10 mouse cellular contexts compared by ENCODE assay signal in genomic region chr5:111578088-111578487, GRCm38 (mm10).
DNase-seq lines count a peak whose midpoint lies in the region; ATAC-seq lines count a peak whose summit lies in the region.
"Had no signal": no experiment of that assay in that cellular context is flagged by ENCODE, and none has a peak within 500 bp of the region (broad histone marks: within the 10 kb centered on the region; RNA-seq: fewer than 3 reads in every experiment).

No protein-coding gene starts in this region.

- DNase-seq in heart, embryonic 10.5 days (ENCODE audit: low spot score), result no peak
- DNase-seq in heart, adult 8-10 months (ENCODE audit: low spot score), result no peak
- peak; percentile 50 for DNase-seq in midbrain, embryonic 10.5 days (ENCODE audit: low spot score)
- peak; percentile 41 for DNase-seq in neural tube, embryonic 11.5 days (ENCODE audit: low spot score)
- DNase-seq in left cerebral cortex, adult 18-20 months (ENCODE audit: low spot score in 2 of 2), result no peak
- DNase-seq: cerebellum, adult 9-11 months had no signal

- H3K4me3 ChIP-seq in heart, embryonic 10.5 days, result no peak overlapping the region
- no peak overlapping the region for H3K4me3 ChIP-seq in midbrain, embryonic 10.5 days
- H3K4me3 ChIP-seq in midbrain, embryonic 15.5 days, result no peak overlapping the region
- H3K4me3 ChIP-seq in forebrain, embryonic 15.5 days, result no peak overlapping the region
- H3K4me3 ChIP-seq in neural tube, embryonic 11.5 days (ENCODE audit: low read depth, low read length), result no peak overlapping the region
- H3K4me3 ChIP-seq: layer of hippocampus, adult 2 months had no signal

- no peaks in the 10 kb centered on the region for H3K9me3 ChIP-seq in heart, embryonic 10.5 days
- no peaks in the 10 kb centered on the region for H3K9me3 ChIP-seq in midbrain, embryonic 10.5 days (replicated peaks)
- H3K9me3 ChIP-seq in midbrain, embryonic 15.5 days, result no peaks in the 10 kb centered on the region
- H3K9me3 ChIP-seq in forebrain, embryonic 15.5 days, result no peaks in the 10 kb centered on the region
- no peaks in the 10 kb centered on the region for H3K9me3 ChIP-seq in neural tube, embryonic 11.5 days (ENCODE audit: control insufficient read depth, low read length)

- peaks cover 74% of the 10 kb centered on the region for H3K4me1 ChIP-seq in heart, embryonic 10.5 days
- peaks cover 98% of the 10 kb centered on the region for H3K4me1 ChIP-seq in midbrain, embryonic 10.5 days
- H3K4me1 ChIP-seq in midbrain, embryonic 15.5 days, result peaks cover 65% of the 10 kb centered on the region
- peaks cover 77% of the 10 kb centered on the region for H3K4me1 ChIP-seq in forebrain, embryonic 15.5 days
- peaks cover 55% of the 10 kb centered on the region for H3K4me1 ChIP-seq in neural tube, embryonic 11.5 days (ENCODE audit: control insufficient read depth, insufficient read depth, low read length)

- no peaks in the 10 kb centered on the region for H3K36me3 ChIP-seq in heart, embryonic 10.5 days
- no peaks in the 10 kb centered on the region for H3K36me3 ChIP-seq in midbrain, embryonic 10.5 days
- H3K36me3 ChIP-seq in midbrain, embryonic 15.5 days (replicated peaks), result no peaks in the 10 kb centered on the region
- no peaks in the 10 kb centered on the region for H3K36me3 ChIP-seq in forebrain, embryonic 15.5 days
- no peaks in the 10 kb centered on the region for H3K36me3 ChIP-seq in neural tube, embryonic 11.5 days (ENCODE audit: control insufficient read depth, insufficient read depth, low read length)

- no peak overlapping the region for H3K9ac ChIP-seq in midbrain, embryonic 15.5 days
- no peak overlapping the region for H3K9ac ChIP-seq in forebrain, embryonic 15.5 days (replicated peaks)
- no peak overlapping the region for H3K9ac ChIP-seq in neural tube, embryonic 11.5 days (ENCODE audit: low read length)

- no peak for ATAC-seq in midbrain, embryonic 15.5 days (replicated peaks)
- ATAC-seq in forebrain, embryonic 15.5 days (replicated peaks), result no peak
- no peak for ATAC-seq in neural tube, embryonic 11.5 days (ENCODE audit: insufficient read depth, low FRiP score, low TSS enrichment)
- no peak for ATAC-seq in megakaryocyte-erythroid progenitor cell, adult 5-6 weeks (replicated peaks; ENCODE audit: low FRiP score, low TSS enrichment, poor library complexity, severe bottlenecking)

- WGBS in heart, embryonic 10.5 days, result 59% methylated on average over 5 of the region's 5 CpGs
- WGBS in midbrain, embryonic 10.5 days, result 35% methylated on average over 5 of the region's 5 CpGs
- 57% methylated on average over 5 of the region's 5 CpGs for WGBS in midbrain, embryonic 15.5 days
- WGBS in forebrain, embryonic 15.5 days, result 60% methylated on average over 5 of the region's 5 CpGs
- WGBS in neural tube, embryonic 11.5 days, result 19% methylated on average over 5 of the region's 5 CpGs

- peaks cover 56% of the 10 kb centered on the region for H3K27me3 ChIP-seq in heart, embryonic 10.5 days (ENCODE audit: insufficient read depth, poor library complexity, severe bottlenecking)
- H3K27me3 ChIP-seq in midbrain, embryonic 10.5 days (ENCODE audit: low read depth, poor library complexity, severe bottlenecking), result peaks cover 20% of the 10 kb centered on the region
- no peaks in the 10 kb centered on the region for H3K27me3 ChIP-seq in midbrain, embryonic 15.5 days (replicated peaks)
- H3K27me3 ChIP-seq in forebrain, embryonic 15.5 days, result no peaks in the 10 kb centered on the region
- no peaks in the 10 kb centered on the region for H3K27me3 ChIP-seq in neural tube, embryonic 11.5 days (ENCODE audit: control insufficient read depth, insufficient read depth, low read length)

- H3K4me2 ChIP-seq in midbrain, embryonic 15.5 days, result no peak overlapping the region
- no peak overlapping the region for H3K4me2 ChIP-seq in forebrain, embryonic 15.5 days (replicated peaks)
- H3K4me2 ChIP-seq in neural tube, embryonic 11.5 days (ENCODE audit: low read depth), result no peak overlapping the region

- peak overlapping the region; percentile 73 for H3K27ac ChIP-seq in heart, embryonic 10.5 days
- peak overlapping the region; percentile 92 for H3K27ac ChIP-seq in midbrain, embryonic 10.5 days (replicated peaks)
- no peak overlapping the region for H3K27ac ChIP-seq in midbrain, embryonic 15.5 days
- peak overlapping the region; percentile 55; the same call in 1 of the 2 replicates for H3K27ac ChIP-seq in forebrain, embryonic 15.5 days (replicated peaks)
- H3K27ac ChIP-seq in neural tube, embryonic 11.5 days (ENCODE audit: low read depth, low read length), result peak overlapping the region; percentile 53; the same call in 1 of the 2 replicates
- H3K27ac ChIP-seq: layer of hippocampus, adult 2 months had no signal

Comparison
In these comparisons a context has a peak if more than half of its experiments do, and no peak if none do; other contexts are left out.
1. DNase-seq: peak in midbrain, embryonic 10.5 days (single experiment) and neural tube, embryonic 11.5 days (single experiment); none in heart, embryonic 10.5 days (single experiment), heart, adult 8-10 months (single experiment) and left cerebral cortex, adult 18-20 months (0 of 2).